Mouse (Mus musculus): Measurements from ENCODE around the gene Stip1. TPM values are rescaled to one million over a fixed set of nuclear protein-coding genes. Genes with fewer than 3 reads are reported as not detected.
"Not testable (repeated sequence)": the region's sequence is repeated elsewhere in the genome, so short reads cannot be mapped to it uniquely, and the experiment has no call there.

Stip1 gene
- polyA plus RNA-seq, 1 experiment = 27.4 TPM

DNA sequence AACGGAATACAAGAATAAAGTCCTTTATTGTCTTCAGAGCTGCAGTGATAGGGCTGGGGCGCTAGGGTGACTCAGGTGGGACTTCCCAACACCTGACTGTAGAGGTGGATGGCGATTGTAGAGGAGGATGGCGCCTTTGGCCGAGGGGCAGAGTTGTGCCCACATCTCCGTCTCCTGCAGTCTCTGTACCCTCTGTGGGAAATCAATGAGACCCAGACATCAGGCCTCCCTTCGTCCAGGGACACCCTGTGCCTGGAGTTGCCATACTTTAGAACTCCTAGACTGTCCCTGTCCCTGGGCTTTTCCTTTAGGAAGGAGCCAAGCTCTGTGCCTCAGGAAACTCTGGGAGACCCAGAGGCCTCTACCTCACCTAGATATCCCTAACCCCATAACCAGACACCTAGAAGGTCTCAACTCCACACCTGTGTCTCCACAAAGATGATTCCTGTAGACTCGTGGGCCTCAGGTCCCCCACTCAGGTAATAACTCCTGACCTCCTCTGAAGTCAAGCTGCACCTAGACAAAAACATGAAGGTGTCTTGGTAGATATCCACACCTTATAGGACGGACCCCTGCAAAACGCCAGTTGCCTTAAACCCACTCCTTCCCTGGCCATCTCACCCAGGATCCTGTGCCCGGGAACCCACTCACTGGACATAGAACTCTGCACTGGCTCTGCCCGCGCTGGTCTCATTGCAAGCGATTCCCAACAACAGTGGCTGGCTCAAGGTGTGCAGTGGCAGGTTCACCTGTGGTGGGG is 46.6 kb downstream of the Stip1 start:
- no peak for DNase-seq (ENCODE audit: low read depth in 1 of 2, low spot score in 2 of 2)
- no peaks in the 10 kb centered on the region for H3K27me3 ChIP-seq (ENCODE audit: control insufficient read depth, insufficient read depth, low read length)
- peaks cover 20% of the 10 kb centered on the region for H3K4me1 ChIP-seq (ENCODE audit: control insufficient read depth, insufficient read depth, insufficient read length)
- no peak for TF ChIP-seq CTCF (IDR thresholded peaks at IDR 0.05; ENCODE audit: extremely low read depth, insufficient read depth, insufficient read length, insufficient replicate concordance)
- no peak for TF ChIP-seq POLR2A (IDR thresholded peaks at IDR 0.05; ENCODE audit: low read depth, low read length)
- H3K4me3 ChIP-seq (ENCODE audit: extremely low read depth, insufficient read depth, insufficient read length) = peak overlapping the region; percentile 44
- H3K27ac ChIP-seq (ENCODE audit: insufficient read depth, low read length) = peak overlapping the region; percentile 26; the same call in 1 of the 2 replicates
- 74% methylated on average over 14 of the region's 14 CpGs for WGBS
- peaks cover 1% of the 10 kb centered on the region; the same call in 1 of the 2 replicates for H3K36me3 ChIP-seq (ENCODE audit: control insufficient read depth, insufficient read depth, low read length)

DNA sequence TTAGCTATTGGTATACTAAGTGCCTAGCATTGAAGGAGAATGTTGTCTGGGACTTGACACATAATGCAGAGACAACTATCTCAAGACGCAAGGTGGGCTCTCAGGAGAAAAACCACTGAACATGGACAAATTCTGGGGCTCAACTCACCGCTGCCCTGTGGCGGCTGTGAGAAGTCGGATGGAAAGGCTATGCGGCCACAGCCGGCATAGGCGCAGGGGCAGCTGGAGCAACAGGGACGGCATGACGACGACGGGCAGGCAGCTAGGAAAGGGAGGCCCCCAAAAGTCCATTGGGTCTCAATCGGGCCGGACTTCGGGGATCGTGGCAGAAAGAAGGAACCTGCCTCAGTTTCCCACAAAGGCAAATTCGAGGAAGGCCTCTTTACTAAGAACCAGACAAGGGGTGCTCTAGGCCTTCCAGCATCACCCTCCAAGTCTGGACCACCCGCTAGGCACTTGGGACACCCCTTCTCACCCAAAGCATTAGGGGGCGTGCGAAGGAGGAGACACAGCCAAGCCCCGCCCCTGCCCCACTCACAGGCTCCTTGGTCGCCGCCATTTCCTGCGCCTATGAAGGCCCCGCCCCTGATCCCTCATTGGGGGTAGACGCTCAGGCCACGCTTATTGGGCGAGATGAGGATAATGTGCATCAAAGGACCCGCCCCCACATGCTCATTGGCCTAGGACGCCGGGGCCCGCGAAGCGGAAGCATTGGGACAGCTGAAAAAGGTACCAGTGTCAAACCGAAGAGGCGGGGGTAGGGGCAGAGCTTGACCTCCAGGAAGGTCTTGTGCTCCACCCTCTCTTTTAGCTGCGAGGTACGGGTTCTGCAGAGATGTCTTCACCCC is 47.5 kb downstream of the Stip1 start, which contains the start of gene Dnajc4:
Gene Dnajc4, minus strand, starts transcription at position 562 of the 848 bp plus-strand sequence.
- no peaks in the 10 kb centered on the region for H3K27me3 ChIP-seq (ENCODE audit: control insufficient read depth, insufficient read depth, low read length)
- H3K4me3 ChIP-seq (ENCODE audit: extremely low read depth, insufficient read depth, insufficient read length) = peak within 1 kb of the TSS; percentile 73
- TF ChIP-seq CTCF (IDR thresholded peaks at IDR 0.05; ENCODE audit: extremely low read depth, insufficient read depth, insufficient read length, insufficient replicate concordance) = 0 out of 2 replicates have a peak, but pooled peaks have one; percentile 7
- TF ChIP-seq POLR2A (IDR thresholded peaks at IDR 0.05; ENCODE audit: low read depth, low read length) = peak; percentile 19
- DNase-seq (ENCODE audit: low read depth in 1 of 2, low spot score in 2 of 2) = peak; percentile 95 to 97
- H3K27ac ChIP-seq (ENCODE audit: insufficient read depth, low read length) = peak within 1 kb of the TSS; percentile 26; the same call in 1 of the 2 replicates
- H3K36me3 ChIP-seq (ENCODE audit: control insufficient read depth, insufficient read depth, low read length) = no peaks in the 10 kb centered on the region
- under 1% methylated on average over 37 of the region's 37 CpGs for WGBS
- H3K4me1 ChIP-seq (ENCODE audit: control insufficient read depth, insufficient read depth, insufficient read length) = peaks cover 20% of the 10 kb centered on the region

DNA sequence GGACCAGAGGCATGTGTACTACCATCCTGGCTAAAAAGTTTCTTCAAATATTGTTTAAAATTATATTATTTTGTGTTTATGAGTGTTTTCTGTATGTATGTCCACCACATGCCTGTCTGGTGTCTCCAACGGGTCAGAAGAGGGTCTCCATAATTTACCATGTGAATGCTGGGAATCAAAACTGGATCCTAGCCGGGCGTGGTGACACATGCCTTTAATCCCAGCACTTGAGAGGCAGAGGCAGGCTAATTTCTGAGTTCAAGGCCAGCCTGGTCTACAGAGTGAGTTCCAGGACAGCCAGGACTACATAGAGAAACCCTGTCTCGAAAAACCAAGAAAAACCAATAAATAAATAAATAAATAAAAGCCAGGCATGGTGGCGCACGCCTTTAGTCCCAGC is 48.6 kb downstream of the Stip1 start:
- not testable (repeated sequence) for H3K36me3 ChIP-seq (ENCODE audit: control insufficient read depth, insufficient read depth, low read length); H3K27ac ChIP-seq (ENCODE audit: insufficient read depth, low read length); H3K27me3 ChIP-seq (ENCODE audit: control insufficient read depth, insufficient read depth, low read length); H3K4me3 ChIP-seq (ENCODE audit: extremely low read depth, insufficient read depth, insufficient read length); DNase-seq (ENCODE audit: low read depth in 1 of 2, low spot score in 2 of 2)
- H3K4me1 ChIP-seq (ENCODE audit: control insufficient read depth, insufficient read depth, insufficient read length) = peaks cover 20% of the 10 kb centered on the region
- 94% methylated on average over 6 of the region's 6 CpGs for WGBS

DNA sequence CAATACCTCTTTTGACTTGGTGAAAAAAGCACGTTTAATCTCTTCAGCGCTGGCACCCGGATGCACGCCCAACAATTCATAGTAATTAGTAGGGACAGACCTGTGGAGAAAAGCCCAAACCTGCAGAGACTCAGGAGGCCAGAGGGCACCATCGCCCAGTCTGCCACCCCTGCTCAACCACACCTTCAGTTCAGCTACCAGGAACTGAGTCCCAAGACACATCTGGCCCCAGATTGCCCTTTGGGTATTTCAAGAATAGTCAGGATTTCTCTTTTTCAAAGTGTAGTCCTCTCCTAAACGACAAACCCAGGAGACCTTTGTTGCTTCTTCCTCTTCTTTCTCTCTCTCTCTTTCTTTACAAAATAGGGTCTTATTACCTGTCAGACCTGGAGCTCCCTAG is 49.1 kb downstream of the Stip1 start:
- H3K4me3 ChIP-seq (ENCODE audit: extremely low read depth, insufficient read depth, insufficient read length) = no peak overlapping the region
- H3K36me3 ChIP-seq (ENCODE audit: control insufficient read depth, insufficient read depth, low read length) = no peaks in the 10 kb centered on the region
- 86% methylated on average over 6 of the region's 6 CpGs for WGBS
- TF ChIP-seq POLR2A (IDR thresholded peaks at IDR 0.05; ENCODE audit: low read depth, low read length) = no peak
- no peak for TF ChIP-seq CTCF (IDR thresholded peaks at IDR 0.05; ENCODE audit: extremely low read depth, insufficient read depth, insufficient read length, insufficient replicate concordance)
- no peak for DNase-seq (ENCODE audit: low read depth in 1 of 2, low spot score in 2 of 2)
- peaks cover 20% of the 10 kb centered on the region for H3K4me1 ChIP-seq (ENCODE audit: control insufficient read depth, insufficient read depth, insufficient read length)
- no peaks in the 10 kb centered on the region for H3K27me3 ChIP-seq (ENCODE audit: control insufficient read depth, insufficient read depth, low read length)
- H3K27ac ChIP-seq (ENCODE audit: insufficient read depth, low read length) = no peak overlapping the region

DNA sequence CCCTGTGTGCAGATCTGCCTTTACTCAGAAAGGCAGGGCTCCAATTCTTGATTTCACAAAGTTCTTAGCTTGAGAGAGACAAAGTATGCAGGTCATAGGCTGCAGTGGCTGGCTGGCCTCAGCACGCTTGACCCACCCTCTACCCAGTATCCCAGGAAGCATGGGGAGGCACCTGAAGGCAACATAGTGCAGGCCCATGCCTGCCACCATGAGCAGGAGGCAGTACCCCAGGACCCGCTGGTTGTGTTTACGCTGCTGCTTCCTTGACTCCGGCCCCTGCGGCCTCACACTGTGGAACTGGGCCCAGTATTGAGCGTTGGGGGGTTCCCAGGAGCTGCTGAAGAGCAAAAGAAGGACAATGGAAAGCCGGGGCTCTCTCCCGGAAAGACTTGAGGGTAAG is 50.5 kb downstream of the Stip1 start:
- Histone ChIP-seq H3K27ac (ENCODE audit: insufficient read depth, low read length) (no peak overlapping the region), H3K4me3 (ENCODE audit: extremely low read depth, insufficient read depth, insufficient read length) (no peak overlapping the region), H3K36me3 (ENCODE audit: control insufficient read depth, insufficient read depth, low read length) (no peaks in the 10 kb centered on the region), H3K27me3 (ENCODE audit: control insufficient read depth, insufficient read depth, low read length) (no peaks in the 10 kb centered on the region), H3K4me1 (ENCODE audit: control insufficient read depth, insufficient read depth, insufficient read length) (peaks cover 8% of the 10 kb centered on the region)
- TF ChIP-seq POLR2A (IDR thresholded peaks at IDR 0.05; ENCODE audit: low read depth, low read length) (no peak), CTCF (IDR thresholded peaks at IDR 0.05; ENCODE audit: extremely low read depth, insufficient read depth, insufficient read length, insufficient replicate concordance) (no peak)
- WGBS = 96% methylated on average over 8 of the region's 8 CpGs
- DNase-seq (ENCODE audit: low read depth in 1 of 2, low spot score in 2 of 2) = no peak

DNA sequence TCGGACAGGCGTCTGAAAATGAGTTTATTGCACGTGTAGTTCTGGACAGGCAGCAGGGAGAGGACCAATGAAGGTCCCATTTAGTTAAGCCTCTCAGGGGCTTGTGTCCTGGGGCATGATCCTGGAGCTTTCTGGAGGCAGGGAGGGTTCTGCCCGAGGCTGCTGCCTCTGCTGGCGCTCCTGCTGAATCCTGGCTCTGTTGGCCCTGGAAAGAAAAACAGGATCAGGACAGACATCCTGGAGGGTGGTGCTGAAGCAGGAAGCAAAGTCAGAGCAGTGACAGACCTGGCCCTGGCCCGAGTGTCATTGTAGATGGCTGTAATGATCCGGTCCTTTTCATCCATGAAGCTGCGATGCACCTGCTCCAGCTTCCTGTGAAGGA is 51.9 kb downstream of the Stip1 start:
- no peak for TF ChIP-seq CTCF (IDR thresholded peaks at IDR 0.05; ENCODE audit: extremely low read depth, insufficient read depth, insufficient read length, insufficient replicate concordance)
- no peak for TF ChIP-seq POLR2A (IDR thresholded peaks at IDR 0.05; ENCODE audit: low read depth, low read length)
- H3K36me3 ChIP-seq (ENCODE audit: control insufficient read depth, insufficient read depth, low read length) = no peaks in the 10 kb centered on the region
- H3K27me3 ChIP-seq (ENCODE audit: control insufficient read depth, insufficient read depth, low read length) = no peaks in the 10 kb centered on the region
- H3K4me3 ChIP-seq (ENCODE audit: extremely low read depth, insufficient read depth, insufficient read length) = peak overlapping the region; percentile 75
- no peak overlapping the region for H3K27ac ChIP-seq (ENCODE audit: insufficient read depth, low read length)
- peaks cover 5% of the 10 kb centered on the region for H3K4me1 ChIP-seq (ENCODE audit: control insufficient read depth, insufficient read depth, insufficient read length)
- DNase-seq (ENCODE audit: low read depth in 1 of 2, low spot score in 2 of 2) = no peak
- 14% methylated on average over 8 of the region's 8 CpGs for WGBS

Data from spleen, adult 2 months (tissue).